Comparison of ENCODE assay signal across 24 mouse cellular contexts in the genomic region with DNA sequence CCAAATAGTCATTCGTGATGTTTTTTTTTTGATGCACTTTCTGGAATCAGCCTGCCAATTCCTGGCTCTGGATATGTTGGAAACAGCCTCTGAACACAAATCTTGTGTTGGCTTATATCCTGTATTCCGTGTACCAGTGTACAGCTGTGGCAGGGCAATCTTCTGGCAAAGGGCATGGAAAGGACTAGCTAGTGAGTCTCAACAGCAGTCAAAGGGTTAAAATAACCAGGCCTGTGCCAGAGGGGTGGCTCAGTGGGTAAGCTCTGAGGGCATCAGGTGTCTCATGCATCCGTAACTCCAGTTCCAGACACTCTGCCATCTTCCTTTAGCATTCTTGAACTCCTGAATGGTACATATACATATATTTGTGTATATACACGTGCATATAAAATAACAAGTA.
"Had no signal": no experiment of that assay in that cellular context is flagged by ENCODE, and none has a peak within 500 bp of the region (broad histone marks: within the 10 kb centered on the region; RNA-seq: fewer than 3 reads in every experiment).

No protein-coding gene starts in this region.

- H3K27me3 ChIP-seq: heart, embryonic 13.5 days; heart, embryonic 15.5 days; hindbrain, embryonic 13.5 days; kidney, embryonic 15.5 days; limb, embryonic 13.5 days; limb, embryonic 15.5 days; liver, embryonic 12.5 days had no signal

- ATAC-seq: intestine, embryonic 16.5 days; liver, embryonic 12.5 days had no signal

- H3K36me3 ChIP-seq: heart, embryonic 13.5 days; heart, embryonic 15.5 days; hindbrain, embryonic 13.5 days; kidney, embryonic 15.5 days; limb, embryonic 13.5 days; limb, embryonic 15.5 days; liver, embryonic 12.5 days had no signal

- H3K9me3 ChIP-seq: heart, embryonic 13.5 days; heart, embryonic 15.5 days; hindbrain, embryonic 13.5 days; kidney, embryonic 15.5 days; limb, embryonic 13.5 days; limb, embryonic 15.5 days; liver, embryonic 12.5 days had no signal

- H3K4me3 ChIP-seq: heart, embryonic 13.5 days; heart, embryonic 15.5 days; hindbrain, embryonic 13.5 days; kidney, embryonic 15.5 days; limb, embryonic 13.5 days; limb, embryonic 15.5 days; liver, embryonic 12.5 days had no signal

- H3K9ac ChIP-seq: heart, embryonic 13.5 days; heart, embryonic 15.5 days; hindbrain, embryonic 13.5 days; kidney, embryonic 15.5 days; limb, embryonic 13.5 days; limb, embryonic 15.5 days; liver, embryonic 12.5 days; liver, embryonic 14.5 days had no signal

- H3K27ac ChIP-seq: heart, embryonic 13.5 days; heart, embryonic 15.5 days; hindbrain, embryonic 13.5 days; kidney, embryonic 15.5 days; kidney, postnatal 0 days; limb, embryonic 13.5 days; limb, embryonic 15.5 days; liver, embryonic 12.5 days; liver, embryonic 14.5 days had no signal

- DNase-seq: gastrocnemius, postnatal 14 days; gastrocnemius, postnatal 36 days; heart, adult 18-20 months; heart, postnatal 14 days; heart, postnatal 36 days; kidney, adult 11 months; kidney, adult 2 months; kidney, adult 9 months; kidney, postnatal 14 days; kidney, postnatal 36 days; layer of hippocampus, adult 9-11 months; layer of hippocampus, postnatal 36 days; lung, adult 18-20 months had no signal

- H3K4me1 ChIP-seq: heart, embryonic 15.5 days; kidney, embryonic 15.5 days; limb, embryonic 13.5 days; limb, embryonic 15.5 days; liver, embryonic 12.5 days had no signal

- H3K4me2 ChIP-seq: heart, embryonic 11.5 days; heart, embryonic 13.5 days; heart, embryonic 15.5 days; hindbrain, embryonic 13.5 days; kidney, embryonic 15.5 days; limb, embryonic 13.5 days; limb, embryonic 15.5 days; liver, embryonic 12.5 days had no signal
